Mouse (Mus musculus) limb, embryonic 15.5 days (tissue): ENCODE measurements around the gene Nefh. TPM values are rescaled to one million over a fixed set of nuclear protein-coding genes. Genes with fewer than 3 reads are reported as not detected.

Source experiments
- ATAC-seq: fragments of 200-750 bp; cut with Nextera tagmentation; 2 replicates; pipeline ENCODE4 v1.8.0; 2017; ENCODE audit warnings: low read depth, moderate TSS enrichment; ENCODE audit not compliant: insufficient number of reproducible peaks, low FRiP score, low TSS enrichment
- H3K27ac ChIP-seq: fragments of 300-500 bp; sonication (generic); 2 replicates; pipeline ENCODE4 v1.5.1; 2015; ENCODE audit warnings: moderate library complexity, mild to moderate bottlenecking, inconsistent platforms
- H3K27me3 ChIP-seq: fragments of 300-500 bp; sonication (generic); 2 replicates; pipeline ENCODE4 v1.6.1; 2015; ENCODE audit warnings: inconsistent platforms
- H3K36me3 ChIP-seq: fragments of 300-500 bp; sonication (generic); 2 replicates; pipeline ENCODE4 v1.6.1; 2015; ENCODE audit warnings: inconsistent platforms
- H3K4me1 ChIP-seq: fragments of 300-500 bp; sonication (generic); 2 replicates; pipeline ENCODE4 v1.6.1; 2015; ENCODE audit warnings: inconsistent platforms
- H3K4me2 ChIP-seq: fragments of 300-500 bp; sonication (generic); 2 replicates; pipeline ENCODE4 v1.6.1; 2015; ENCODE audit warnings: mild to moderate bottlenecking, inconsistent platforms
- H3K4me3 ChIP-seq: fragments of 300-500 bp; sonication (generic); 2 replicates; pipeline ENCODE4 v1.5.1; 2015; ENCODE audit warnings: mild to moderate bottlenecking, inconsistent platforms
- H3K9ac ChIP-seq: fragments of 300-500 bp; sonication (generic); 2 replicates; pipeline ENCODE4 v1.6.1; 2015; ENCODE audit warnings: inconsistent platforms
- H3K9me3 ChIP-seq: fragments of 300-500 bp; sonication (generic); 2 replicates; pipeline ENCODE4 v1.6.1; 2016; ENCODE audit warnings: inconsistent platforms
- WGBS: fragments of 180-500 bp; shearing (Covaris S2); methylation state at CpG from one replicate; pipeline ENCODE4 v1.1.7; 2015; 5-methylcytosine and 5-hydroxymethylcytosine counted together
- polyA plus RNA-seq: library from polyadenylated mRNA; unstranded; fragments of >200 nt; fragmentation: Nextera tagmentation; extraction: Ambion mirVana; gene quantifications from 2 replicates; pipeline ENCODE4 v1.2.1, GENCODE M21; 2015

The Nefh gene
- polyA plus RNA-seq = 0.23 and 0.25 TPM in 2 replicates

DNA sequence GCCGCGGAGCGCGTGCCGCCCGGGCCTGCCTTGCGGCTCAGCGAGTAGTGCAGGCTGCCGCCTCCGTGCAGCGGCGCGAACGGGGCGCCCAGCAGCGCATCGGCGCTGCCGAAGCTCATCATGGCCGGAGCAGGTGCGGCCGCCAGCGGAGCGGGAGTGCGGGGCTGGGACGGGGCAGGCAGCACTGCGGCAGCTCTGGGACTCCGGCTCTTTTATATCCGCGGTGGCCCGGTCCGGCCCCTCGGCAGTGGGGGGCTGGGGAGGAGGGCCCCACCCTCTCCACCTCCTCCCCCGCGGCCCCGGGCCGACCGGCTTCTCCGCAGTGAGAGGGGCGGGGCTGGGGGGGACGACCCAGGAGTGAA is at the start of gene Nefh:
Nefh (minus strand) TSS at position 252 of the 362 bp plus-strand sequence.
- H3K36me3 ChIP-seq = no peaks in the 10 kb centered on the region
- no peaks in the 10 kb centered on the region for H3K9me3 ChIP-seq
- H3K4me1 ChIP-seq = peaks cover 17% of the 10 kb centered on the region
- H3K4me3 ChIP-seq = peak within 1 kb of the TSS; percentile 51
- WGBS = under 1% methylated on average over 41 of the region's 41 CpGs
- peak within 1 kb of the TSS; percentile 97 for H3K4me2 ChIP-seq
- ATAC-seq = no peak
- H3K27ac ChIP-seq = no peak within 1 kb of the TSS
- peaks cover 92% of the 10 kb centered on the region for H3K27me3 ChIP-seq
- no peak within 1 kb of the TSS for H3K9ac ChIP-seq

DNA sequence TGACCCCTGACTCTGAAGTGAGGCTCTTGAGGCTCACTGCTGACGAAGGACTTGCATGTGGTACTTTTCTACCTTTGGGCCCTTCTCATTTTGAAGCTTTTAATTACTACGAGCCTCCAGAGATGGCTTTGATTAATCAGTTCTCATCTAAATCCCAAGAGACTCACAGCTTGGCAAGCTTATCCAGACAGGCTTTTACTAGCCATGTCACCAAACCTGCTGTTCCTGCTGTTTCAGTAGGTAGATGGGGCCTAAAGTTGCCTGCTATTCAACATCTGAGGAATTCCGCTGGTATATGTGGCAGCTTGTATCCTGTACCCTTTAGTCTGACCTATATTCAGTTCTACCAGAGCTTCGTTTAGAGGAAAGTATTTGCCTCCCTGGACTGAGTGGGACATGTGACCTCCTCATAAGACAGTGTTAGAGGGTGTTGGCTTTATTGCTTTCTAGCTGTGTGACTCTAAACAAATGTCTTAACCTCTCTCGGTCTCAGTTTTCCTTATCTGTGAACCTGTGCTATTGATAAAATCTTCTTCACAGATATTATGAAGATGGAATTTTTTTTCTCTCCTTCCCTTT is 48.8 kb upstream of the Nefh start:
- no peak for ATAC-seq
- 81% methylated on average over 5 of the region's 5 CpGs for WGBS
- no peak overlapping the region for H3K4me3 ChIP-seq

DNA sequence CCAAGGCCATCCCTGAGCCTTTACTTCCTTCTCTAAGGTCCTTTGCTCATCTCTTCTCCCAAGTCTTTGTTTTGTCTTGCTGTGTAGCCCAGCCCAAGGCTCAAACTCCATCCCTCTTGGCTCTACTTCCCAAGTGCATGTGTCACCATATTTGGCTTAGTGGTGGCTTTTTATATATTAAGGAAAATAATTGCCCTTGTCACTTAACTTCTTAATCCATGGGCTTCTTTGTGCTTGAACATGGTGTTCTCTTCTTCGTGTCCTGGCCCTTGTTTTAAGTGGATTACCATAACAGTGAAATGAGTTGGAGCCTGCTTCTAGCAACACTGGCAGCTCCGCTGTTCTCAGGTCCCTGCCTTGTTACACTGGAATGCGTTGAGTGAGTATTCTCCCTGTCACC is 47.8 kb upstream of the Nefh start:
- Histone ChIP-seq H3K4me3 (no peak overlapping the region), H3K9ac (no peak overlapping the region), H3K36me3 (peaks cover 5% of the 10 kb centered on the region; the same call in 1 of the 2 replicates), H3K4me1 (no peaks in the 10 kb centered on the region), H3K27ac (no peak overlapping the region), H3K9me3 (no peaks in the 10 kb centered on the region), H3K4me2 (no peak overlapping the region), H3K27me3 (no peaks in the 10 kb centered on the region)
- ATAC-seq = no peak
- 89% methylated on average over 3 of the region's 3 CpGs for WGBS

More for the DNA sequence above, 48.8 kb upstream of the Nefh start:
- peaks cover 6% of the 10 kb centered on the region; the same call in 1 of the 2 replicates for H3K36me3 ChIP-seq
- H3K4me2 ChIP-seq = no peak overlapping the region
- H3K9me3 ChIP-seq = no peaks in the 10 kb centered on the region
- H3K27ac ChIP-seq = no peak overlapping the region
- H3K9ac ChIP-seq = no peak overlapping the region
- H3K27me3 ChIP-seq = no peaks in the 10 kb centered on the region
- H3K4me1 ChIP-seq = no peaks in the 10 kb centered on the region

DNA sequence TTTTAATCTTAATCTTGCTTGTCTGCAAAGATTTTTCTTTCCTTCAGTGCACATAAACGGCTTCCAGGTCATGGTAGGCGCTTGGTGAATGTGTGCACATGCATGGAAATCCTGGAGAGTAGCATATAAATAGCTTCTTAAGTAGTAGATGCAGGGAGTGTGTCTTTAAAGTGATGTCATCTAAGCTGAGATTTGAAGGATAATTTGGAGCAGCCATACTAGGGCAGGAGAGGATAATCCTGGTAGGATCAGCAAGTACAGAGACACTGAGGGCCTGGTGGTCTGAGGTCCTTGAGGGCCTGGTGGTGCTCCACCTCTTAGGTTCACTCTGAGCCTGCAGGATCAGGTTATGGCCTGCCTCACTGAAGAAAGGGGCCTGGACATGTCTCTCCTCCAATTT is 44.6 kb upstream of the Nefh start:
- Histone ChIP-seq H3K27ac (no peak overlapping the region), H3K4me3 (no peak overlapping the region), H3K9me3 (no peaks in the 10 kb centered on the region), H3K36me3 (peaks cover 5% of the 10 kb centered on the region; the same call in 1 of the 2 replicates), H3K4me1 (peaks cover 6% of the 10 kb centered on the region), H3K27me3 (no peaks in the 10 kb centered on the region), H3K9ac (no peak overlapping the region), H3K4me2 (no peak overlapping the region)
- ATAC-seq = no peak
- WGBS = 82% methylated on average over 2 of the region's 2 CpGs

GRCm38 (mm10) chr11:4989187-4989586 is 41.3 kb upstream of the Nefh start:
- no peak for ATAC-seq
- Histone ChIP-seq H3K27me3 (0 out of 2 replicates have a peak, but pooled peaks cover 3% of the 10 kb centered on the region), H3K9me3 (no peaks in the 10 kb centered on the region), H3K4me1 (peaks cover 13% of the 10 kb centered on the region), H3K4me3 (no peak overlapping the region), H3K27ac (no peak overlapping the region), H3K9ac (no peak overlapping the region), H3K4me2 (no peak overlapping the region), H3K36me3 (peaks cover 5% of the 10 kb centered on the region; the same call in 1 of the 2 replicates)
- 66% methylated on average over 3 of the region's 3 CpGs for WGBS

DNA sequence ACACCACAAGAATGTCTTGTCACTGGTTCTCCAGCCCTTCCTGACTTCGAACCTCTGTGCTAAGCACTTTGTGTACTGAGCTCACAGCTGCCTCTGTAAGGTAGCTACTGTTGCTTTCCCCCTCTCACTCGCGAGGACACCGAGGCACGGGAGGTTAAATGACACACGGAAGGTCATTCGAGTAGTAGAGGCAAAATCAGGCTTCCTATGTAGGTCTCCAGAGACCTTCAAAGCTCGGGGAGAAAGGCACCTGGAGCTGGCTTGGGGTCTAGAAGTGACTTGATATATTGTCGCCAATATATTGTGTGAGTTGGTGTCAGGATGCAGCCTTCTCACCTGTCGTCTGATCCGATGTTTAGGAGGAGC is 39.6 kb upstream of the Nefh start:
- Histone ChIP-seq H3K4me2 (peak overlapping the region; percentile 89), H3K36me3 (0 out of 2 replicates have a peak, but pooled peaks cover 5% of the 10 kb centered on the region), H3K27ac (no peak overlapping the region), H3K9me3 (no peaks in the 10 kb centered on the region), H3K4me1 (peaks cover 13% of the 10 kb centered on the region), H3K4me3 (peak overlapping the region; percentile 71), H3K27me3 (peaks cover 12% of the 10 kb centered on the region), H3K9ac (peak overlapping the region; percentile 58)
- WGBS = 52% methylated on average over 11 of the region's 11 CpGs
- no peak for ATAC-seq

DNA sequence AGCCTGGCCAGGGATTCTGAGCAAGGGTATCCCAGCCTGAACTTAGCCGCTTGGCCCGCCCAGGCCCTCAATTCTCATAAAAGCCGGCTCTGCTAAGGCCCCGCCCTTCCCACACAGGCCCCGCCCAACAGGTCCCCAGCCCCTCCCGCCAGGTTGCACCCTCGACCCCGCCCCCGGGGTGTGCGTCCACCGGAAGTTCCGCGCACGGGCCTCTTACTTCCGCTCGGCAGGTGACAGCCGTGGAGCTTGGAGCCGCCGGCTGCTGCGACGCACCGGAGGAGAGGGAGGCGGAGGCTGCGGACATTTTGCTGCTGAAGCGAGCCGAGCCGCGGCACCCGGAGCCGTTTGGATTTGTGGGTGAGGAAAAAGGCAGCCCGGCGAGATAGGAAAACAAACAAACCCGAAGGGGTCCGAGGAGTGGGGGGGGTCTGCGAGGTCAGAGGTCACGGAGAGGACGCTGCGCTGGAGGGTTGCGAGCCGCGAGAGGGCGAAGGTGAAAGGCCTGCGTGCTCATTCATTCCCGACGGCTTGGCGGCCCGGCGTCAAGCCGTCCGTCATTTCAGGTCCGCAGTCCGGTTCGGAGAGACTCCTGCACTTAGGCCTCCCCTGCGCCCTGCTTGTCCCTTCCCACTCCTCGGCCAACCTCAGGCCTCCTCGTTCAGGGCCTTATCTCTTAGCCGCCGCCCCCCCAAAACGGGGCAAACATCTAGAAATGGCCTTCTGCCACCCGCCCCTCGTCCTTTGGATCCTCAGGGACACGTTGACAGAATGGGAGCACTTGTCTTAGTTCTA is 39.0 kb upstream of the Nefh start, which contains the start of gene Ap1b1:
Ap1b1 (plus strand) TSS at position 130 of the 792 bp plus-strand sequence.
- ATAC-seq = peak; percentile 89
- peak within 1 kb of the TSS; percentile 71 for H3K4me3 ChIP-seq
- H3K36me3 ChIP-seq = 0 out of 2 replicates have a peak, but pooled peaks cover 3% of the 10 kb centered on the region
- H3K9ac ChIP-seq = peak within 1 kb of the TSS; percentile 58
- peaks cover 13% of the 10 kb centered on the region for H3K4me1 ChIP-seq
- peaks cover 12% of the 10 kb centered on the region for H3K27me3 ChIP-seq
- no peaks in the 10 kb centered on the region for H3K9me3 ChIP-seq
- H3K27ac ChIP-seq = peak within 1 kb of the TSS; percentile 38; the same call in 1 of the 2 replicates
- WGBS = under 1% methylated on average over 62 of the region's 62 CpGs
- peak within 1 kb of the TSS; percentile 89 for H3K4me2 ChIP-seq

DNA sequence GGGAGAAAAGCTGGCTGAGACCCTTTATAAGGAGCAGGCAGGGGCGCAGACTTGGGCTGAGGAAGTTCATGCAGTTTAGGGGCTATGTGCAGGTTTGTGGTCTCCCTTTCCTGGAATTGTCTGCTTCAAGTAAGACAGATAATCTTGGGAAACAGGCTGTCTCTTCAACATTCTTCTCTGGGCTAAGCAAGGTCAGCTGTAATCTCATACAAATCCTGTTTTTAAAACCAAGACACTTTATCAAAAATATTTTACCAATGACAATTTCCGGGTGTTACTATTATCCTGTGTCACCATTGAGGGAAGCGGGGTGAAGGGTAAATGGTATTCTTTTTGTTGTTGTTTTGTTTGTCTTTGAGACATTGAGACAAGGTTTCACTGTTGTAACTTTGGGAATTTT is 36.9 kb upstream of the Nefh start:
- H3K36me3 ChIP-seq = no peaks in the 10 kb centered on the region
- WGBS = 75% methylated on average over 3 of the region's 3 CpGs
- H3K9me3 ChIP-seq = no peaks in the 10 kb centered on the region
- H3K9ac ChIP-seq = no peak overlapping the region
- H3K4me3 ChIP-seq = no peak overlapping the region
- no peak overlapping the region for H3K27ac ChIP-seq
- H3K4me2 ChIP-seq = no peak overlapping the region
- H3K4me1 ChIP-seq = peaks cover 13% of the 10 kb centered on the region
- ATAC-seq = no peak
- H3K27me3 ChIP-seq = peaks cover 12% of the 10 kb centered on the region

GRCm38 (mm10) chr11:4984249-4984648 is 36.4 kb upstream of the Nefh start:
- Histone ChIP-seq H3K4me3 (no peak overlapping the region), H3K9me3 (no peaks in the 10 kb centered on the region), H3K4me2 (no peak overlapping the region), H3K27me3 (peaks cover 12% of the 10 kb centered on the region), H3K36me3 (no peaks in the 10 kb centered on the region), H3K4me1 (peaks cover 13% of the 10 kb centered on the region), H3K27ac (no peak overlapping the region), H3K9ac (no peak overlapping the region)
- WGBS = 5% methylated on average over 5 of the region's 5 CpGs
- no peak for ATAC-seq

GRCm38 (mm10) chr11:4983538-4983937 is 35.7 kb upstream of the Nefh start:
- Histone ChIP-seq H3K9ac (no peak overlapping the region), H3K4me3 (no peak overlapping the region), H3K4me1 (peaks cover 13% of the 10 kb centered on the region), H3K27me3 (peaks cover 12% of the 10 kb centered on the region), H3K9me3 (no peaks in the 10 kb centered on the region), H3K27ac (no peak overlapping the region), H3K36me3 (no peaks in the 10 kb centered on the region), H3K4me2 (no peak overlapping the region)
- 46% methylated on average over 2 of the region's 2 CpGs for WGBS
- no peak for ATAC-seq

- peaks cover 12% of the 10 kb centered on the region for H3K27me3 ChIP-seq
- peaks cover 13% of the 10 kb centered on the region for H3K4me1 ChIP-seq
- H3K9me3 ChIP-seq = no peaks in the 10 kb centered on the region
- ATAC-seq = no peak
- no peak overlapping the region for H3K4me2 ChIP-seq
- no peaks in the 10 kb centered on the region for H3K36me3 ChIP-seq
- H3K9ac ChIP-seq = no peak overlapping the region
- H3K4me3 ChIP-seq = no peak overlapping the region
- 63% methylated on average over 3 of the region's 3 CpGs for WGBS
- no peak overlapping the region for H3K27ac ChIP-seq
Observed at GRCm38 (mm10) chr11:4983010-4983409, 35.1 kb upstream of the Nefh start.

DNA sequence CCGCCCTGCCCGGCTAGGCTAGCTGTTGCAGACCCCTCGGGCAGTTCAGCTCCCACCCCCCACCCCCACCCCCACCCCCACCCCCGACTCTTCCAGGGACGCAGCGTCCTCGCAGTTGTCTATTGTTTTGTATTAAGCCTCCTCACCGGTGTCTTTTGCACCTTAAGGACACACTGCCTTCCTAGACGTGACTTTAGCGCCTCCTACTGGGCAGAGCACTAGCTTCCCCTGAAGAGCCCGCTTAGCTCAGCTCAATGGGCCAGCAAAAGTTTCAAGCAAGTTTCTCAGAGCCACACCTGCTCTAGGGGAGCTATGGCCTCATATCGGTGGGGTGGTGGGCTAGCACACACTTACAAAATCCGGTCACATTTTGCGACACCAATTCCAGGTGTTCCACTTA is 27.8 kb upstream of the Nefh start:
- Histone ChIP-seq H3K4me2 (no peak overlapping the region), H3K36me3 (no peaks in the 10 kb centered on the region), H3K27ac (no peak overlapping the region), H3K9ac (no peak overlapping the region), H3K4me1 (no peaks in the 10 kb centered on the region), H3K4me3 (no peak overlapping the region), H3K27me3 (peaks cover 20% of the 10 kb centered on the region; the same call in 1 of the 2 replicates), H3K9me3 (no peaks in the 10 kb centered on the region)
- 0 out of 2 replicates have a peak, but pooled peaks have one; percentile 31 for ATAC-seq
- WGBS = 6% methylated on average over 14 of the region's 14 CpGs
